Mouse (Mus musculus) macrophage (primary cell): ENCODE results near the gene Pcdh15. TPM values are rescaled to one million over a fixed set of nuclear protein-coding genes. Genes with fewer than 3 reads are reported as not detected.

Experiments used
- H3K27ac ChIP-seq: fragments of 350-480 bp; formaldehyde crosslinking; 2 replicates; pipeline ENCODE4 v1.9.0; 2021
- H3K36me3 ChIP-seq: fragments of 350-480 bp; formaldehyde crosslinking; 2 replicates; pipeline ENCODE4 v1.9.0; 2021; ENCODE audit errors: inconsistent target
- H3K4me3 ChIP-seq: fragments of 350-480 bp; formaldehyde crosslinking; 2 replicates; pipeline ENCODE4 v1.9.0; 2021; ENCODE audit errors: inconsistent target
- H3K79me2 ChIP-seq: fragments of 350-480 bp; formaldehyde crosslinking; 2 replicates; pipeline ENCODE4 v1.9.0; 2021; ENCODE audit errors: inconsistent target
- WGBS: methylation state at CpG from one replicate; pipeline ENCODE4 v1.1.7; 2026; ENCODE audit warnings: inconsistent platforms; ENCODE audit not compliant: missing documents; 5-methylcytosine and 5-hydroxymethylcytosine counted together
- polyA plus RNA-seq: library from polyadenylated mRNA; stranded (reverse); fragments of 250-400 nt; gene quantifications from 3 replicates; pipeline ENCODE4 v1.2.4, GENCODE M21; 2018; ENCODE audit warnings: inconsistent platforms
- total RNA-seq, 78 experiments: library from RNA; depleted of rRNA; stranded (reverse); fragments of 250-400 nt; gene quantifications; 1 replicate in 9 of 78; 2 replicates in 24 of 78; 3 replicates in 43 of 78; 4 replicates in 2 of 78; pipeline ENCODE4 v1.2.4; 2018; ENCODE audit warnings: inconsistent platforms in 56 of 78

Pcdh15 gene
- total RNA-seq (2018; cell fraction: chromatin; rRNA removed) = not detected
- total RNA-seq (2018; cell fraction: cytosol; rRNA removed) = not detected
- not detected for total RNA-seq (2018; cell fraction: nucleus; rRNA removed)
- polyA plus RNA-seq = not detected in 3 replicates

GRCm38 (mm10) chr10:73098966-73099845 is at the start of gene Pcdh15:
Gene Pcdh15, plus strand, starts transcription at chr10:73099342.
- no peaks in the 10 kb centered on the region for H3K79me2 ChIP-seq
- H3K36me3 ChIP-seq = no peaks in the 10 kb centered on the region
- no peak within 1 kb of the TSS for H3K27ac ChIP-seq
- WGBS = 6% methylated on average over 57 of the region's 79 CpGs
- H3K4me3 ChIP-seq = no peak within 1 kb of the TSS

GRCm38 (mm10) chr10:73052074-73052473 is 47.1 kb upstream of the Pcdh15 start:
- Histone ChIP-seq H3K79me2 (no peaks in the 10 kb centered on the region), H3K4me3 (no peak overlapping the region), H3K36me3 (no peaks in the 10 kb centered on the region), H3K27ac (no peak overlapping the region)
- WGBS = 80% methylated on average over 6 of the region's 6 CpGs

GRCm38 (mm10) chr10:73059726-73060230 is 39.4 kb upstream of the Pcdh15 start:
- Histone ChIP-seq H3K36me3 (no peaks in the 10 kb centered on the region), H3K79me2 (no peaks in the 10 kb centered on the region), H3K27ac (no peak overlapping the region), H3K4me3 (no peak overlapping the region)
- 92% methylated on average over 2 of the region's 2 CpGs for WGBS

GRCm38 (mm10) chr10:73086703-73087102 is 12.4 kb upstream of the Pcdh15 start:
- no peaks in the 10 kb centered on the region for H3K36me3 ChIP-seq
- H3K79me2 ChIP-seq = no peaks in the 10 kb centered on the region
- 86% methylated on average over 5 of the region's 5 CpGs for WGBS
- H3K4me3 ChIP-seq = no peak overlapping the region
- no peak overlapping the region for H3K27ac ChIP-seq

GRCm38 (mm10) chr10:73096531-73097135 is 2.5 kb upstream of the Pcdh15 start:
- Histone ChIP-seq H3K79me2 (no peaks in the 10 kb centered on the region), H3K4me3 (no peak overlapping the region), H3K36me3 (no peaks in the 10 kb centered on the region), H3K27ac (no peak overlapping the region)
- WGBS = 5% methylated on average over 17 of the region's 17 CpGs

GRCm38 (mm10) chr10:73097176-73097575 is 2.0 kb upstream of the Pcdh15 start:
- 11% methylated on average over 7 of the region's 7 CpGs for WGBS
- H3K27ac ChIP-seq = no peak overlapping the region
- no peaks in the 10 kb centered on the region for H3K79me2 ChIP-seq
- H3K4me3 ChIP-seq = no peak overlapping the region
- H3K36me3 ChIP-seq = no peaks in the 10 kb centered on the region

GRCm38 (mm10) chr10:73097979-73098378 is 1.2 kb upstream of the Pcdh15 start:
- Histone ChIP-seq H3K79me2 (no peaks in the 10 kb centered on the region), H3K27ac (no peak overlapping the region), H3K4me3 (no peak overlapping the region), H3K36me3 (no peaks in the 10 kb centered on the region)
- 3% methylated on average over 17 of the region's 17 CpGs for WGBS

GRCm38 (mm10) chr10:73099846-73100241 is 702 bp downstream of the Pcdh15 start:
- no peaks in the 10 kb centered on the region for H3K79me2 ChIP-seq
- H3K27ac ChIP-seq = no peak overlapping the region
- no peak overlapping the region for H3K4me3 ChIP-seq
- no peaks in the 10 kb centered on the region for H3K36me3 ChIP-seq
- WGBS = 0% methylated on average over 19 of the region's 37 CpGs

GRCm38 (mm10) chr10:73103383-73103994 is 4.3 kb downstream of the Pcdh15 start:
- Histone ChIP-seq H3K79me2 (no peaks in the 10 kb centered on the region), H3K27ac (no peak overlapping the region), H3K36me3 (no peaks in the 10 kb centered on the region), H3K4me3 (no peak overlapping the region)
- WGBS = 76% methylated on average over 13 of the region's 13 CpGs

GRCm38 (mm10) chr10:73105893-73106292 is 6.8 kb downstream of the Pcdh15 start:
- Histone ChIP-seq H3K79me2 (no peaks in the 10 kb centered on the region), H3K27ac (no peak overlapping the region), H3K36me3 (no peaks in the 10 kb centered on the region), H3K4me3 (no peak overlapping the region)
- 53% methylated on average over 2 of the region's 2 CpGs for WGBS

GRCm38 (mm10) chr10:73137985-73138384 is 38.8 kb downstream of the Pcdh15 start:
- WGBS = 58% methylated on average over 3 of the region's 3 CpGs
- no peaks in the 10 kb centered on the region for H3K79me2 ChIP-seq

GRCm38 (mm10) chr10:73147543-73147942 is 48.4 kb downstream of the Pcdh15 start:
- no peaks in the 10 kb centered on the region for H3K36me3 ChIP-seq
- no peaks in the 10 kb centered on the region for H3K79me2 ChIP-seq
- no peak overlapping the region for H3K27ac ChIP-seq
- no peak overlapping the region for H3K4me3 ChIP-seq

More at GRCm38 (mm10) chr10:73137985-73138384, 38.8 kb downstream of the Pcdh15 start:
- H3K27ac ChIP-seq = no peak overlapping the region
- H3K36me3 ChIP-seq = no peaks in the 10 kb centered on the region
- no peak overlapping the region for H3K4me3 ChIP-seq

- Histone ChIP-seq H3K27ac (no peak overlapping the region), H3K36me3 (no peaks in the 10 kb centered on the region), H3K4me3 (no peak overlapping the region), H3K79me2 (no peaks in the 10 kb centered on the region)
- 85% methylated on average over 4 of the region's 4 CpGs for WGBS
Measured at GRCm38 (mm10) chr10:73147978-73148377, 48.8 kb downstream of the Pcdh15 start.

GRCm38 (mm10) chr10:73154544-73154943 is 55.4 kb downstream of the Pcdh15 start:
- Histone ChIP-seq H3K79me2 (no peaks in the 10 kb centered on the region), H3K4me3 (no peak overlapping the region), H3K27ac (no peak overlapping the region), H3K36me3 (no peaks in the 10 kb centered on the region)
- 86% methylated on average over 4 of the region's 5 CpGs for WGBS

- Histone ChIP-seq H3K36me3 (no peaks in the 10 kb centered on the region), H3K4me3 (no peak overlapping the region), H3K27ac (no peak overlapping the region), H3K79me2 (no peaks in the 10 kb centered on the region)
- 64% methylated on average over 1 of the region's 1 CpGs for WGBS
Measured at GRCm38 (mm10) chr10:73161757-73162156, 62.6 kb downstream of the Pcdh15 start.
